Mouse (Mus musculus) thymus, adult 18-20 months (tissue): ENCODE measurements around the gene Sv2c.
"Not testable (repeated sequence)": the region's sequence is repeated elsewhere in the genome, so short reads cannot be mapped to it uniquely, and the experiment has no call there.

Experiments used
- DNase-seq, 2 experiments: peaks; one replicate each; pipeline ENCODE4 v3.0.0; 2022; ENCODE audit warnings: mixed read lengths in 2 of 2

Sv2c gene

DNA sequence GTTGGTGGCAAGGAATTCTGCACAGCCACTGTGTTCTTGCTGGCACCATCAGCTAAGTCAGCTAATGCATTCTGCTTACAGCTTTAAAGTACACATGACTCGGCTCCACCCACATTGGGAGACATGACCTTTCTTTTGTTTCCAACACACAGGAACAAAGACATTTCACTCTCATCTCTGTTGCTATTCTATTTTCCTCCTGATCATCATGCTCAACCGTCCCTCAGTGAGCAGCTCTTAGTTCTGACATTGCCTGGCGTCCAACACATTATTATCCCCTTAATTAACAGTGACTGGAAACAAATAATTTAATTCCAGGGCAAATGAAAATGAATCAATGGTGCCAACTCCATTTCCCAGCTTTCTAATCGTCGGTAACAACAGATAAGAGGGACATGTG is 87.0 kb downstream of the Sv2c start:
- no peak for DNase-seq

DNA sequence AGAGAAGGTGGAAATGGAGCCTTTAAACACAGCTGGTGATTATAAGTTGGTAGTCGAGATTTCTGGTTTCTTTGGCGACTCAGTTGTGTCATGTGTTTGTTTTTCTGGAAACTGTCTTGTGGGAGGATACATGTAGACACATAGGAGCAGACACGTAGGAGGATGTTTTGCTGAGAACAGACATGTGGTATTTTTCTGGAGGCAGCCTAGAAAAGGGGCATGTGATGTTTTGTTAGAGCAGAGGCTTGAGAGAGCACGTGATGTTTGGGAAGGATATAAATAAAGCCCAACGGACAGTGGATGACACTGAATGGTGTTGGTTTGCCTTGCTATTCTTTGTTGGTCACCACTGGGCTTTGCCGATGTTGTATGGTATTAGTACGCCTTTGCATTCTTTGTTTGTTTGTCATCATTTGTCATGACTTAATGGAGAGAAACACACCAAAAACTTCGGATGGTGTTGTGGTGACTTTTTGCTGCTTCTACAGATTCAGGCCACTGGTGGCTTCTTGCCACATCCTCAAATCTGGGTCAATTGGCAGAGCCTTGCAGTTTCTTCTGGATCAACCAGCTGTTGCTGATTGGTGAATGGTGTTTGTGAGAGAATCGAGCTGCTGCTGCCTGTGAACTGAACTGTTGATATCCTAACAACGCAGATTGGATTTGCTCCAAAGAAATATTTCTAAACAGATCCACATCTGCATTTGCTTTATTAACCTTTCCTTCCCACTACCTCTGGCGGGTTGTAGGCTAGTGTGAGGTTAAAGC is 91.9 kb downstream of the Sv2c start:
- DNase-seq = no peak

DNA sequence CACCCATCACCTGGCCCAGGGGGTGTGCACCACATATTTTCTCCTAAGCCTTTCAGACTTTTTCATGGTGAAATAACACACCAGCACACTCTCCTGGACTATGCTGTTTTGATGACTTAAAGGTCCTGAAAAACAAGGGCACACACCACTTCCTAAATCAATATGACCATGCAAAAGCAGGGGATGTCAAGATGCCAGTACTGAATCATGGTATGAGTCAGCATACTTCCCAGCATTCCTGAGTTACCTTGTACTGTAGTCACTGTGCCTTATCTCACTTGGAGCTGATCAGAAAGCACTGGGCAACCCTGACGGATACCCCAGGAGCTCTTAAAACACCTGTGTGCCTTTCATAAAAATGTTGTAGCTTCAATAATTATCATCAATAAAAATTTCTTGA is 92.8 kb downstream of the Sv2c start:
- no peak for DNase-seq

DNA sequence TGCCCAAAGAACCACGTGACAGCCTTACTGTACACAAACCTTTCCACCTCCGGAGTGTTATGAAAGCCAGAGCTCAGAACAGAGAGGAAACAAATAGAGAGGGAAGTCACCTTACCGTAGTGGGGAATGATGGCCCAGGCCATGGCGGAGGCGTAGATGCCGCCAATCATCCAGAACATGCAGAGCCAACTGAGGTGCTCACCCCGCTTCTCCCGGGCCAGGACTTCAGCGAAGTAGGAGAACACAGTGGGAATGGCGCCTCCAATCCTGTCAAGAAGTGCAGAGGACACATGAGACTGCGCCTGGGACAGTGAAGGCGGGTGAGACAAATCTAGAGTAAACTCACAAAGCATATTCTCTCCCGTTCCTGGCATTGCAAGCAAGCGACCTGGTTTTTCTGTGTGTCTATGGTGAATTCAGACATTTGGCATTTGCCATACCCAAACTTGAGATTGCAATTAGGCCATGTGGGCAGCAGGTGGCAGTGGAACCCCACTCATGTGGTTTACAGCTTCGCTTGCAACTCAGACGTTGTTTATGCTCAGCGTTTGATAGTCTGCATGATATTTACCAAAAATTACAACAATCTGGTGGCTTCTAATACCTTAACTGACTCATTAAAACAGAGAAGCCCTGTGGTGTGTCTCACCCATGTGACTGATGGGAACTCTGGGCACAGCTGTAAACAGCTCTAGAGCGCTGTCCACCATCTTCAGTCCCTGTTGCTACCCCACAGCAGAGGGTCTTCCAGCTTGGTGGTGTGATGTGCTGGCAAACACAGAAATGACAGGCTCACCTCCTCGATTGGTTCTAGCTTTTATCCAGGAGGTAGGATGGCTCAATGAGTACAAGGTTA is 101.8 kb downstream of the Sv2c start:
- DNase-seq = no peak

DNA sequence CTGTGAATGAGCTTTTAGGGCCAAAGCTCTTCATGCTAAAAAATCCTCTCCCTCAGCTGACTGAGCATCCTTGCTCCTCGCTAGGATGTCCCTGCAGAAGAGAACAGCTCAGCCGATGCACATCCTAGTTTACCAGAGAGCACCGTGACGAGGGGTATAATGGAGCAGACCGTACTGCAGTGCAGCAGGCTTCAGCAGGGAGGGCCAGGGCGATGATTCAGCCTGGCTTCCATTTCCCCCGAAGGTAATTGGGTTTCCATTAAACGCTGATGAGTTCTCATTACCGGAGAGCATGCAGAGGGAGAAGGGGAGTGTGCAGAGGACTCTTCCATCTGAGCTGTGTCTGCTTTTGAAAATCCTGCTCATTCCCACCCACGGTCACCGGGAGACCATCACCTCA is 108.5 kb downstream of the Sv2c start:
- no peak for DNase-seq

GRCm38 (mm10) chr13:96015516-96015915 is 116.9 kb downstream of the Sv2c start:
- no peak for DNase-seq

DNA sequence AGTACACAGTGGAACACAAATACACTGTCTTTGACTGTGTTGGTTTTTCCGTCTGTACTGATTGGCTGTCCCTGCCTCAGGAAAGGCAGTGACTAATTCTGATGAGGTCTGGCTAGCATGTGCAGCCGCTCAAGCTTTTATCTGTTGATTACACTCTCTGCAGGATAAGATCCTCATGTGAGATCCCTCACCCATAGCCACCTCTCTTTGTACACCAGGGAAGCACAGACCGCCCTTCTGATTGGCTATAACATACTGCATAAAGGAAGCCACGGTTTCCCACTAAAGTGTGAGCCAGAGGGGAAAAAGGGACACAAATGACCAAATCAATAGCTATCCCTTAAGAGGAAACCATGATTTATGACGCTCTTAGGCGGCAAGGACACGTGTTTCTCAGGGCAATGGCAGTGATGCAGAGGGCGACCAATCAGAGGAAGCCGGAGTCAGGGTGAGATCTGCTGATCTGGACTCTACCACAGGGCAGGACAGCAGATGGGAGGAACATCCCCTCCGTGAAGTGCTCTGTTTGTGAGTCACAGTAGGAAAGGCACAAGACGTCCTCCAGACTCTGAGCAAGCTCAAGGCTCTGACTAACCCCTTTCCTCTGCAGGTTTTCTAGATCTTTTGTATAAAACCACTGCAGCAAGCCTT is 121.4 kb downstream of the Sv2c start:
- DNase-seq = no peak

DNA sequence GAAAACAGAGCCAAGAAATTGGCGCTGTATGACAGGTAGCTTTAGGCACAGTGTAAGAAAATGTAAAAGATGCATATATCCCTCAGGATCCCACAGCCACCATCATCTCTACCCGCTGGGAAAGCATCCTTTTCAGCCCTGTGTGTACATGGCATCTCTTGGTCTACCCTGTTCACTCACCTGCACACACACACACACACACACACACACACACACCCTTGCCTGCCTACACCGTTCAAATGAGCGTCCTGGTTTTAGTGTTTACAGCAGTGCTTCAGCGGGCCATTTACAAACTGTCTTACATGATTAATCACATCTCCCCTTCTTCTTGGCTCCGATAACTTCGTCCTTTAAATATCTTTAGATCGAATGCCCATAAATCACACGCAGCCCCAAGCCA is 123.4 kb downstream of the Sv2c start:
- DNase-seq = no peak

DNA sequence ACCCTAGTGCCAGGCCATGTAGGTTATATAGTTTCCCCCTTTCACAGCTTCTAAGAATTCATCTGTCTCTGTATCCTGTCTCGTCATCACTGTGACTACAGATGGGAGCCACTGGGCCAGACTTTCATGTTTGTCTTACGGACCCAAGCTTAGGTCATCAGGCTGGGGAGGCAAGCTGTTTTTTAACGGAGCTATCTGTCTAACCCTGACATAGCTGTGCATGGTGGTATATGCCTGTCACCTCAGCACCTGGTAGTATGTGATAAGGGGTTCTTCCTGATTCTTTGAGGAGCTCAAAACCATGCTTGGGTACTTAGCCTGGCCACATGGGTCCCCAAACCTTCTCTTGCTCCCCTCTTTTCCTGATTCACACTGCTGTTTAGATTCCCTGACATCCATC is 124.2 kb downstream of the Sv2c start:
- DNase-seq = no peak

DNA sequence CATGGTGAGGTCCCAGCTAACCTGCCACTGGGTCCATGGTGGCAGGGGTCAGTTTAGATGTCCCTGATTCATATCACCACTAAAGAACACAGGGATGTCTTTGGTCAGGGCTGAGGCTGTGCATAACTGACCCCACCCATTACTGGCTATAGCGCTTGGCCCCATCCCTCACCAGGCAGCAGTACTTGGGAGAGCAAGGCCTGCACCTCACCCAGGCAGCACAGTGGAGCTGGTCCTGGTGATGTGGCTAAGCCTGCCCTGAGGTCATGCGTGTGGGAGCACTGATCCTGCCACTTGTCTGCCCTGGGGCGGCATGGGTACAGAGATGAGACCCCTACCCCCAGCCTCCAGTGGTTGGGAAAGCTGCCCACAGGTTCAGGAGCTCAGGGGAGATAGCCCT is 128.8 kb downstream of the Sv2c start:
- DNase-seq = no peak

DNA sequence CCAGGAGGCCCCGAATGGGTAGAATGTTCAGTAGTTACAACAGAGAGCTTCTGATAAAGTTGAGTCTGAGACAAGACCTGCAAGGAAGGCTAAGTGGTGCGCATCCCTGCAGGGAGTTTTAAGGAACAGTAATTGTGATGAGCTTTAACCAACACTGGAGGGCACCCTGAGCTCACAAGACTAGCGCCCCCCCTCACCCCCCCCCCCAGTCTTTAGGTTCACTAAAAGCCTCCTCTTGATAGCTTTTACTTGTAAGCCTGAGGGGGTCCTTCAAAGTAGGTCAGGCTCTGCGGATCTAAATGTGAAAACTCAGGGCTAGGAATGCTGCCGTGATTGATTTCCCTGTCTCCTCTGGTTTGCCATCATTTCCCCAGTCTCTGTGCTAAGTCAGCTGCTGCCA is 129.9 kb downstream of the Sv2c start:
- DNase-seq = no peak

GRCm38 (mm10) chr13:95999396-95999795 is 133.0 kb downstream of the Sv2c start:
- DNase-seq = no peak

DNA sequence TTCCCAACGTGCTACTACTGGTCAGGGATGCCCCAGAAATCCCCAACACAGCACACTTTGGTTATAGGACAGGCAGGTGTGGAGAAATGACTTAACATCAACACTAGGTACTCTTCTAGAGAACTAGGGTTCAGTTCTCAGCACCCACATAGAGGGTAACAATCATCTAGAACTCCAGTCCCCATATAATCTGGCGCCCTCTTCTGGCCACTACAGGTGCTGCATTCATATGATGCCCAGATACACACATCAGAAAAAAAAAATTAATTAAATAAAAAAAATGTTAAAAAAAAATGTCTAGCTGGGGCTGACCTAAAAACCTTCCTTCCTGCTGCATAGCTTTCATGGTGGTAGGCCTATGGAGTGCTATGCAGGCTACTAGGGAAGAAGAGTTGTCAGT is 135.1 kb downstream of the Sv2c start:
- no peak for DNase-seq

- DNase-seq = no peak
Measured at GRCm38 (mm10) chr13:95994705-95995703, 137.4 kb downstream of the Sv2c start.

DNA sequence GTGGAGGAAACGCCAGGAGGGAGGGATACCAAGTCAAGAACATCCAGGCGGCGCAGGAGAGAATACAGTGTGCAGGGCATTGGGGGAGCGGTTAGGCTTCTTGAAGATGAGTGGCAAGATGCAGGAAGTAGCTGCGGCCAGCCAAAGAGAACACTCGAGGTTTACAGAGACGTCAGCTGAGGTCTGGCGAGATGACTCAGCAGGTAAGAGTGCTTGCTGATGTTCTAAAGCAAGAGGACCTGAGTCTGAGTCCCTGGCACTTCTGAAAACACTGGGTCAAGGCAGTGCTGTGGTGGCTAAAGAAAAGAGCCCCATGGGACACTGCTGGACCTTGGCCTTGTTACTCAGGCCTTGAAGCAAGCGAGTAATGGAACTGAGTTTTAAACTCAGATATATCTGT is 144.2 kb downstream of the Sv2c start:
- DNase-seq = peak; percentile 40 to 59

DNA sequence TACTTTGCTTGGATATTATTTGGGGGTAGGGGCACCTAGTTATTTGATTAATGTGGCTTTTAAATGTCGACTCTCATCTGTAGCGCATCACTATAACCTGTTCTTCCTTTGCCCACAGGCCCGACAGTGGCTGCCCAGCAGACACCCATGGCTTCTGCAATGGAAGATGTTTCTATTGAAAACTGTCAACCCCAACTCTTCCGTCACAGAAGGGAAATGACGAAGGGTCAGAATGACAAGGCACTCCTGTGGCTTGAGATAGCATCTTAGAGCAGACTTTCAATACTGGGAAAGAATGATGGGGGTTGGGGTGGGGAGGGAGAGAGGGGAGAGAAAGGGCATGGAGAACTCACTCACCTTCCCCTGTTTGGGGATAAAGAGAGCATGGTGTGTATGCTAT is 145.2 kb downstream of the Sv2c start:
- DNase-seq = no peak

DNA sequence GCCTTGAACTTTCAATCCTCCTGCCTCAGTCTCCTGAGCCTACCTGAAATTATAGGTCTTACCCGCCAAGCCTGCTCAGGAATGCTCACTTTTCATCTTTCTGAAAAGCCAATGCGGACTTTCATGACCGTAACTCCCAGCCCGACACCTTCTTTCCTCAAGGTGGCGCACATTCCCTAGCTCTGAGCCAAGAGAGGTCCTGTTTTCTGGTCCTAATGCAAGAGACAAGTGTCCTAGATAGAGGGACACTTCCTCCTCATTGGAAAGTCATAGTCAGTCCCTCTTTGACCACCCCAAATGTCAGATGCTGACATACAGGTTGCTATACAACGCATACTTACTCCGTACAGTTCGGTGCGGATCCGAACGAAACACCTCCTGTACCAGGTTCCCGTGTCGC is 146.0 kb downstream of the Sv2c start:
- no peak for DNase-seq

GRCm38 (mm10) chr13:95975225-95975624 is 157.2 kb downstream of the Sv2c start:
- no peak for DNase-seq

DNA sequence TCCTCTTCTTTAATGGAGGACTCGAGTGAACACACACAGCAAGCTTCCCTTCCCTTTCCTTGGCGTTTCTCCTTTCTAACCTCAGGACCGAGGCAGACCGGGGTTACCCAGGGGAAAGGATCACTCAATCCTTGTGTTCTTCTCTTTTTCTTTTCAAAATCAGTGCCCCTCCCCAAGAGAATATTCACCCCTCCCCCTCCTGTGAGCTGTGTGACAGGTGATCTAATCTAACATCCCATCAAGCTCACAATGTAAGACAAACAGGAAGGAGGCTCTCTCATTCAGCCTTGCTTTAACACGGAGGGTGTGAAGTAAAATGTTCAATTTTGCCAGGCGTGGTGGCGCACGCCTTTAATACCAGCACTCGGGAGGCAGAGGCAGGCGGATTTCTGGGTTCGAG is 158.3 kb downstream of the Sv2c start:
- DNase-seq = no peak

DNA sequence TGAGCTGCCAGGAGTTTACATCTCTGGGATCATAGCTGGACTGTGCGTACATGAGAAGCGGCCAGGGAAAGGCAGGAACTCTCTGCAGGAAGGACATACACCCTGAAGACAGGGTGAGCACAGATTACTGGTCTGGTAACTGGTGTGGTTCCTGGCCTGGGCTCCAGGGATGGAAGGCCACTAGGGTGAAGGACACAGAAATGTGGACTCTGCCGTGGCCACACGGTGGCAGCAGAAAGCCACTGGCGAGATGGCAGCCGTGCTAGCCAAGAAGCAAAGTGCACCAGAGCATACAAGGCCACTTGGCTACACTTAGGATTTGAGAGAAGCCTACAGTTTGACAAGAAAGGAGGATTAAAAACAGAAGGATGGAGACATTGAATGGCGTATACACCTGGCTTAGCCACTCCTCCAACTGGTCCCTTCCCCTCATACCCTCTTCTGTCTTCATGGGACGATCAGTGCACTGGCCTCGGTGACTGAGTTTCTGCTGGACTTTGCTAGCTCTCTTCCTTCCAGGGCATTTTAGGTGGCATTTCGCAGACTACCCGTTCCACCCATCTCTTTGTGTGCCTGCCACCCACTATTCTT is 158.9 kb downstream of the Sv2c start:
- peak; percentile 33 to 41 for DNase-seq

GRCm38 (mm10) chr13:95968031-95968430 is 164.3 kb downstream of the Sv2c start:
- DNase-seq = not testable (repeated sequence)

GRCm38 (mm10) chr13:95966791-95967190 is 165.6 kb downstream of the Sv2c start:
- no peak for DNase-seq
